Mouse (Mus musculus): ENCODE measurements around the gene Cdk2. TPM values are rescaled to one million over a fixed set of nuclear protein-coding genes. Genes with fewer than 3 reads are reported as not detected.
A peak's percentile ranks its signal among the peaks of the same experiment; 100 is the strongest.
"Not testable (repeated sequence)": the region's sequence is repeated elsewhere in the genome, so short reads cannot be mapped to it uniquely, and the experiment has no call there.

The Cdk2 gene
- polyA plus RNA-seq, 1 experiment, result 34.7 TPM

DNA sequence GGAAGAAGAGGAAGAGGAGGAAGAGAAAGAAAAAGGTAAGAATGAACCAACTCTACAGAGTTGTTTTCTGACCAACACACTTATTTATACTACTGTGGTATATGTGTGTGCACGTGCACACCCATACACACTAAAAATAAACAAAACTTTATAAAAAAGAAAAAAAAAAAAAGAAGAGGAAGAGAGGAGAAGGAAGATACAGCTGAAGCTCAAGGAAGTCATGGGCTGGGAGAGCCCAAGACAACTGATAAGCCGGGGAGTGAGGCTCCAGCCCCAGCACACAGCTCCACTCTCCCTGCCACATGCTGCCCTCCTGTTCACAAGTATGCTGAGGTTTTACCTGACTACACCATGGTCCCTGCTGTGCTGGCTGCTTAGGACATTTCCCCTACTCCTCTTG is 35.5 kb upstream of the Cdk2 start:
- H3K27me3 ChIP-seq (ENCODE audit: control insufficient read depth, insufficient read depth, insufficient read length), result no peaks in the 10 kb centered on the region
- H3ac ChIP-seq (ENCODE audit: control insufficient read depth, insufficient read length, low read depth), result no peak overlapping the region
- H3K4me3 ChIP-seq (ENCODE audit: insufficient read depth, poor library complexity, severe bottlenecking), result no peak overlapping the region

DNA sequence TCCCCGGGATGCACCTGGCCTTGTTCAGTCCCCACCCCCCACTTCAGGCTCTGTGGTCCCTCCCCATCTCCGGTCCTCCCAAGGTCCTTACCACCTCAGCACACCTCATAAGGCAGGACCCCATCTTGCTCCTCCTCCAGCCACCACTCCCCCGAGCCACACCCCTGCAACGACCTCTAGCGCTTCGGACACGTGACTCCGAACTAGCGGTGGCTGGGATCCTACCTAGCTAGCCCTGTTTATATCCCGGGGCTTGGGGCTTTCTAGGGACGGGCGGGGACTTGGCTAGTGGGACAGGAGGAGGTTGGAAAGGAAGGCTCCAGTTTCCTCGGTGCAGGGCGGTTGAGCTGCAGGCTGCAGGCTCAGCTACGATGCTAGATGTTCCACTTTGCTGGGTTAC is 32.6 kb upstream of the Cdk2 start:
- Histone ChIP-seq H3K36me3 (ENCODE audit: control insufficient read depth, insufficient read depth) (peaks cover 6% of the 10 kb centered on the region), H3K4me3 (ENCODE audit: insufficient read depth, poor library complexity, severe bottlenecking) (peak overlapping the region; percentile 14), H3ac (ENCODE audit: control insufficient read depth, insufficient read length, low read depth) (peak overlapping the region; percentile 67), H3K79me2 (ENCODE audit: control insufficient read depth, insufficient read depth) (no peaks in the 10 kb centered on the region), H3K27me3 (ENCODE audit: control insufficient read depth, insufficient read depth, insufficient read length) (no peaks in the 10 kb centered on the region), H3K79me3 (ENCODE audit: low read depth) (no peaks in the 10 kb centered on the region)
- TF ChIP-seq USF1 (IDR thresholded peaks at IDR 0.05; ENCODE audit: low read depth) (peak; percentile 92), MYOD1 (IDR thresholded peaks at IDR 0.05; ENCODE audit: control insufficient read depth, insufficient read length, low read depth) (no peak)

More for the DNA sequence above, 35.5 kb upstream of the Cdk2 start:
- Histone ChIP-seq H3K79me3 (ENCODE audit: low read depth) (no peaks in the 10 kb centered on the region), H3K36me3 (ENCODE audit: control insufficient read depth, insufficient read depth) (peaks cover 3% of the 10 kb centered on the region), H3K79me2 (ENCODE audit: control insufficient read depth, insufficient read depth) (no peaks in the 10 kb centered on the region)
- no peak for TF ChIP-seq USF1 (IDR thresholded peaks at IDR 0.05; ENCODE audit: low read depth)

GRCm38 (mm10) chr10:128731992-128732391 is 27.2 kb upstream of the Cdk2 start:
- no peak overlapping the region for H3ac ChIP-seq (ENCODE audit: control insufficient read depth, insufficient read length, low read depth)
- no peak overlapping the region for H3K4me3 ChIP-seq (ENCODE audit: insufficient read depth, poor library complexity, severe bottlenecking)
- H3K79me3 ChIP-seq (ENCODE audit: low read depth), result no peaks in the 10 kb centered on the region
- no peak for TF ChIP-seq MYOD1 (IDR thresholded peaks at IDR 0.05; ENCODE audit: control insufficient read depth, insufficient read length, low read depth)
- no peak for TF ChIP-seq MYOG (IDR thresholded peaks at IDR 0.05; ENCODE audit: control insufficient read depth, extremely low read depth, insufficient read length)
- TF ChIP-seq MAX (IDR thresholded peaks at IDR 0.05), result no peak
- no peak for TF ChIP-seq FOSL1 (IDR thresholded peaks at IDR 0.05; ENCODE audit: insufficient read depth, low read length, poor library complexity, severe bottlenecking)
- no peak for TF ChIP-seq CTCF (IDR thresholded peaks at IDR 0.05; ENCODE audit: control insufficient read depth, insufficient read depth, insufficient read length)
- TF ChIP-seq USF1 (IDR thresholded peaks at IDR 0.05; ENCODE audit: low read depth), result no peak
- no peak for TF ChIP-seq CEBPB (IDR thresholded peaks at IDR 0.05; ENCODE audit: low read depth)
- H3K79me2 ChIP-seq (ENCODE audit: control insufficient read depth, insufficient read depth), result no peaks in the 10 kb centered on the region
- H3K36me3 ChIP-seq (ENCODE audit: control insufficient read depth, insufficient read depth), result peaks cover 11% of the 10 kb centered on the region
- no peaks in the 10 kb centered on the region for H3K27me3 ChIP-seq (ENCODE audit: control insufficient read depth, insufficient read depth, insufficient read length)

GRCm38 (mm10) chr10:128731002-128731433 is 26.2 kb upstream of the Cdk2 start:
- H3K36me3 ChIP-seq (ENCODE audit: control insufficient read depth, insufficient read depth), result peaks cover 10% of the 10 kb centered on the region
- H3ac ChIP-seq (ENCODE audit: control insufficient read depth, insufficient read length, low read depth), result peak overlapping the region; percentile 27
- TF ChIP-seq CTCF (IDR thresholded peaks at IDR 0.05; ENCODE audit: control insufficient read depth, insufficient read depth, insufficient read length), result peak; percentile 57
- no peak for TF ChIP-seq MAX (IDR thresholded peaks at IDR 0.05)
- H3K79me2 ChIP-seq (ENCODE audit: control insufficient read depth, insufficient read depth), result no peaks in the 10 kb centered on the region
- no peak overlapping the region for H3K4me3 ChIP-seq (ENCODE audit: insufficient read depth, poor library complexity, severe bottlenecking)
- H3K79me3 ChIP-seq (ENCODE audit: low read depth), result no peaks in the 10 kb centered on the region
- H3K27me3 ChIP-seq (ENCODE audit: control insufficient read depth, insufficient read depth, insufficient read length), result no peaks in the 10 kb centered on the region

DNA sequence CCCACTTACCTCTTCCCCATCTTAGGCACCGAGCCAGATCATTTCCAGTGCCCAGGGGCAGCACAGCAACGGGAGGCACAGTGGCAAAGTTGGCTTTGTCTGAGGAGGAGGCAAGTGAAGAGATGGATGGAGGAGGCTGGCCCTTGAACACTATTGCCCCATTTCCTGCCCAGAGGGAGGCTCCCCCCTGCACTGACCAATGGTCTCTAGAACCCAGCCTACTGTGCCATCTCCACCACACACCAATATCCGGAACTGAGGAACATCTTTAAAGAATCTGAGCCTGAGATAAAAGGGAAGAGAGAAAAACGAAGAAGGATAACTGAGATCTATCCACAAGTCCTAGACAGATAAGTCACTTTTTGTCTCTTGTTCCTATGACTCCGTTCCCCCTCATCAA is 23.2 kb upstream of the Cdk2 start:
- H3K36me3 ChIP-seq (ENCODE audit: control insufficient read depth, insufficient read depth), result peaks cover 8% of the 10 kb centered on the region
- H3K27me3 ChIP-seq (ENCODE audit: control insufficient read depth, insufficient read depth, insufficient read length), result no peaks in the 10 kb centered on the region
- no peaks in the 10 kb centered on the region for H3K79me2 ChIP-seq (ENCODE audit: control insufficient read depth, insufficient read depth)
- no peak overlapping the region for H3ac ChIP-seq (ENCODE audit: control insufficient read depth, insufficient read length, low read depth)
- TF ChIP-seq CTCF (IDR thresholded peaks at IDR 0.05; ENCODE audit: control insufficient read depth, insufficient read depth, insufficient read length) (no peak), CEBPB (IDR thresholded peaks at IDR 0.05; ENCODE audit: low read depth) (no peak), FOSL1 (IDR thresholded peaks at IDR 0.05; ENCODE audit: insufficient read depth, low read length, poor library complexity, severe bottlenecking) (no peak), MYOG (IDR thresholded peaks at IDR 0.05; ENCODE audit: control insufficient read depth, extremely low read depth, insufficient read length) (no peak), MYOD1 (IDR thresholded peaks at IDR 0.05; ENCODE audit: control insufficient read depth, insufficient read length, low read depth) (no peak), USF1 (IDR thresholded peaks at IDR 0.05; ENCODE audit: low read depth) (no peak)
- no peaks in the 10 kb centered on the region for H3K79me3 ChIP-seq (ENCODE audit: low read depth)
- H3K4me3 ChIP-seq (ENCODE audit: insufficient read depth, poor library complexity, severe bottlenecking), result no peak overlapping the region

DNA sequence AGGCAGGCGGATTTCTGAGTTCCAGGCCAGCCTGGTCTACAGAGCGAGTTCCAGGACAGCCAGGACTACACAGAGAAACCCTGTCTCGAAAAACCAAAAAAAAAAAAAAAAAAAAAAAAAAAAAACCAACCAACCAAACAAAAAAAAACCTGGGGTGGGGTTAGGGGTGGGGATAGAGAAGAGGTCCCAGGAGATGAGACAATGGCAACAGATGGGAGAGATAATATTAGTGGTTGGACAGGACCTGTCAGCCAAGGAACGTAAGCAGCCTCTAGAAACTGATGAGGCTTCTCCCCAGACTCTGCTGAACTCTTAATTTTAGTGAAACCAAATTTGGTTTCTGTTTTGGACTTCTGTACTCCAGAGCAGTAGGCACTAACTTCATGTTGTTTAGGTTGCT is 20.6 kb upstream of the Cdk2 start:
- not testable (repeated sequence) for H3K79me2 ChIP-seq (ENCODE audit: control insufficient read depth, insufficient read depth); H3K27me3 ChIP-seq (ENCODE audit: control insufficient read depth, insufficient read depth, insufficient read length); H3K79me3 ChIP-seq (ENCODE audit: low read depth); H3K4me3 ChIP-seq (ENCODE audit: insufficient read depth, poor library complexity, severe bottlenecking); H3ac ChIP-seq (ENCODE audit: control insufficient read depth, insufficient read length, low read depth); H3K36me3 ChIP-seq (ENCODE audit: control insufficient read depth, insufficient read depth)

Data from C2C12 (cell line).